Mouse (Mus musculus): ENCODE results near the gene Cd47. TPM values are rescaled to one million over a fixed set of nuclear protein-coding genes. Genes with fewer than 3 reads are reported as not detected.

Gene Cd47
- polyA plus RNA-seq, 1 experiment from 2014 or later: 93.0 TPM

DNA sequence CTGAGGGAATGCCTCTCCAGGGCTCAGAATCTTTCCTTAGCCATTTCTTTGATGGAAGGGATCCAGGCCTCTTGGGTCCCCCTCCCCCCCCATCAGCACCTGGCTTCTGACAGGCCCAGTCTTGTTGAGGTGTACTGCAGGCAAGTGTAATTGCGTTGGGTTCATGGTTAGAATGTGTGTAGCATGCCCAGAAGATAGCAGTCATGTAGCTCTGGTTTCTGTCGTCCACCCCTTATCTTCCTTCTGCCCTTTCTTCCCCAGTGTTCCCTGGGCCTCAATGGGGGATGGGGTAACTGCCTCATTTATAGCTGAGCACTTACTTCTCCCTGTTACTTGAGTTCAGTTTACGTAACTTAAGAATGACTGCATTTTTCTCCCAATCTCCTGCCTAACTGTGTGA is 104.7 kb downstream of the Cd47 start:
- H3K27ac ChIP-seq (ENCODE audit: low read length): peak overlapping the region; percentile 81
- WGBS: 26% methylated on average over 3 of the region's 3 CpGs
- peaks cover 32% of the 10 kb centered on the region for H3K4me1 ChIP-seq (ENCODE audit: control insufficient read depth, insufficient read depth, low read length)
- no peaks in the 10 kb centered on the region for H3K9me3 ChIP-seq (replicated peaks; ENCODE audit: control insufficient read depth, low read length)
- H3K27me3 ChIP-seq (ENCODE audit: control insufficient read depth, insufficient read depth, low read length): no peaks in the 10 kb centered on the region
- peak overlapping the region; percentile 35; the same call in 1 of the 2 replicates for H3K4me2 ChIP-seq (ENCODE audit: low read depth, low read length)
- no peak overlapping the region for H3K9ac ChIP-seq (ENCODE audit: low read length)
- no peak overlapping the region for H3K4me3 ChIP-seq (ENCODE audit: low read length)
- peaks cover 10% of the 10 kb centered on the region for H3K36me3 ChIP-seq (ENCODE audit: control insufficient read depth, insufficient read depth)
- peak; percentile 67 for ATAC-seq (replicated peaks; ENCODE audit: extremely low read depth, insufficient read depth, low FRiP score)

- Histone ChIP-seq H3K4me2 (ENCODE audit: low read depth, low read length) (peak overlapping the region; percentile 35; the same call in 1 of the 2 replicates), H3K4me3 (ENCODE audit: low read length) (no peak overlapping the region), H3K9ac (ENCODE audit: low read length) (no peak overlapping the region), H3K9me3 (replicated peaks; ENCODE audit: control insufficient read depth, low read length) (no peaks in the 10 kb centered on the region), H3K4me1 (ENCODE audit: control insufficient read depth, insufficient read depth, low read length) (peaks cover 32% of the 10 kb centered on the region), H3K27me3 (ENCODE audit: control insufficient read depth, insufficient read depth, low read length) (no peaks in the 10 kb centered on the region), H3K27ac (ENCODE audit: low read length) (peak overlapping the region; percentile 81), H3K36me3 (ENCODE audit: control insufficient read depth, insufficient read depth) (peaks cover 10% of the 10 kb centered on the region)
- WGBS: 52% methylated on average over 8 of the region's 8 CpGs
- 0 out of 2 replicates have a peak, but pooled peaks have one; percentile 11 for ATAC-seq (replicated peaks; ENCODE audit: extremely low read depth, insufficient read depth, low FRiP score)
These were observed 105.3 kb downstream of the Cd47 start for GRCm38 (mm10) chr16:49905601-49906001.

GRCm38 (mm10) chr16:49906066-49906465 is 105.7 kb downstream of the Cd47 start:
- Histone ChIP-seq H3K4me2 (ENCODE audit: low read depth, low read length) (no peak overlapping the region), H3K4me1 (ENCODE audit: control insufficient read depth, insufficient read depth, low read length) (peaks cover 32% of the 10 kb centered on the region), H3K27me3 (ENCODE audit: control insufficient read depth, insufficient read depth, low read length) (no peaks in the 10 kb centered on the region), H3K4me3 (ENCODE audit: low read length) (no peak overlapping the region), H3K9ac (ENCODE audit: low read length) (no peak overlapping the region), H3K9me3 (replicated peaks; ENCODE audit: control insufficient read depth, low read length) (no peaks in the 10 kb centered on the region), H3K36me3 (ENCODE audit: control insufficient read depth, insufficient read depth) (peaks cover 10% of the 10 kb centered on the region), H3K27ac (ENCODE audit: low read length) (peak overlapping the region; percentile 81)
- WGBS: 41% methylated on average over 5 of the region's 5 CpGs
- no peak for ATAC-seq (replicated peaks; ENCODE audit: extremely low read depth, insufficient read depth, low FRiP score)

DNA sequence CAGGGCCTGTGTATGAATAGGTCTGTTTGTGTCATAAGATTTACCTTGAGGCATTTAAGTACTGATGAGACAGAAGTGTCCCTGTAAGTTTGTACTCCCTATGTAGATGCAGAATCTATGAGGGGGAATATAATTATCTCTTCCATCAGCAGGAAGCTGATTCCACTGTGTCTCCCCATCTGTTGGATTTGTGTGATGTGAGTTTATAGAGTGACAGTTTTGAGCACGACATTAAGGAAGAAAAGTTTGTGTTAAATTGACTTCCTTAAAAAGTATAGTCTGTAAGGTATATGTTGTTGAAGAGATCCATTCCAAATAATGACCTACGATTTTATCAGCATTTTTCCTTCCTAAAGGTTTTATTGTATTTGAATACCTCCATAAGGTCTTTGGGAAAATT is 106.6 kb downstream of the Cd47 start:
- H3K36me3 ChIP-seq (ENCODE audit: control insufficient read depth, insufficient read depth): peaks cover 7% of the 10 kb centered on the region; the same call in 1 of the 2 replicates
- peak overlapping the region; percentile 39; the same call in 1 of the 2 replicates for H3K27ac ChIP-seq (ENCODE audit: low read length)
- H3K27me3 ChIP-seq (ENCODE audit: control insufficient read depth, insufficient read depth, low read length): no peaks in the 10 kb centered on the region
- no peaks in the 10 kb centered on the region for H3K9me3 ChIP-seq (replicated peaks; ENCODE audit: control insufficient read depth, low read length)
- ATAC-seq (replicated peaks; ENCODE audit: extremely low read depth, insufficient read depth, low FRiP score): no peak
- H3K4me2 ChIP-seq (ENCODE audit: low read depth, low read length): no peak overlapping the region
- 77% methylated on average over 2 of the region's 2 CpGs for WGBS
- no peak overlapping the region for H3K9ac ChIP-seq (ENCODE audit: low read length)
- no peak overlapping the region for H3K4me3 ChIP-seq (ENCODE audit: low read length)
- H3K4me1 ChIP-seq (ENCODE audit: control insufficient read depth, insufficient read depth, low read length): peaks cover 32% of the 10 kb centered on the region

- H3K27me3 ChIP-seq (ENCODE audit: control insufficient read depth, insufficient read depth, low read length): no peaks in the 10 kb centered on the region
- no peaks in the 10 kb centered on the region for H3K9me3 ChIP-seq (replicated peaks; ENCODE audit: control insufficient read depth, low read length)
- peak; percentile 77 for ATAC-seq (replicated peaks; ENCODE audit: extremely low read depth, insufficient read depth, low FRiP score)
- H3K27ac ChIP-seq (ENCODE audit: low read length): peak overlapping the region; percentile 27
- no peak overlapping the region for H3K4me3 ChIP-seq (ENCODE audit: low read length)
- peaks cover 32% of the 10 kb centered on the region for H3K4me1 ChIP-seq (ENCODE audit: control insufficient read depth, insufficient read depth, low read length)
- no peak overlapping the region for H3K9ac ChIP-seq (ENCODE audit: low read length)
- H3K4me2 ChIP-seq (ENCODE audit: low read depth, low read length): no peak overlapping the region
- H3K36me3 ChIP-seq (ENCODE audit: control insufficient read depth, insufficient read depth): peaks cover 7% of the 10 kb centered on the region; the same call in 1 of the 2 replicates
- WGBS: 12% methylated on average over 4 of the region's 4 CpGs
These were observed 107.0 kb downstream of the Cd47 start for GRCm38 (mm10) chr16:49907356-49907755.

GRCm38 (mm10) chr16:49909536-49909935 is 109.2 kb downstream of the Cd47 start:
- WGBS: 38% methylated on average over 8 of the region's 8 CpGs

GRCm38 (mm10) chr16:49914094-49914493 is 113.8 kb downstream of the Cd47 start:
- H3K27ac ChIP-seq (ENCODE audit: low read length): no peak overlapping the region
- WGBS: 69% methylated on average over 2 of the region's 2 CpGs

More at GRCm38 (mm10) chr16:49909536-49909935, 109.2 kb downstream of the Cd47 start:
- Histone ChIP-seq H3K4me1 (ENCODE audit: control insufficient read depth, insufficient read depth, low read length) (peaks cover 28% of the 10 kb centered on the region), H3K9ac (ENCODE audit: low read length) (no peak overlapping the region), H3K9me3 (replicated peaks; ENCODE audit: control insufficient read depth, low read length) (no peaks in the 10 kb centered on the region), H3K27me3 (ENCODE audit: control insufficient read depth, insufficient read depth, low read length) (no peaks in the 10 kb centered on the region), H3K4me3 (ENCODE audit: low read length) (no peak overlapping the region), H3K27ac (ENCODE audit: low read length) (peak overlapping the region; percentile 71), H3K4me2 (ENCODE audit: low read depth, low read length) (peak overlapping the region; percentile 31; the same call in 1 of the 2 replicates), H3K36me3 (ENCODE audit: control insufficient read depth, insufficient read depth) (no peaks in the 10 kb centered on the region)
- ATAC-seq (replicated peaks; ENCODE audit: extremely low read depth, insufficient read depth, low FRiP score): peak; percentile 37; the same call in 1 of the 2 replicates

DNA sequence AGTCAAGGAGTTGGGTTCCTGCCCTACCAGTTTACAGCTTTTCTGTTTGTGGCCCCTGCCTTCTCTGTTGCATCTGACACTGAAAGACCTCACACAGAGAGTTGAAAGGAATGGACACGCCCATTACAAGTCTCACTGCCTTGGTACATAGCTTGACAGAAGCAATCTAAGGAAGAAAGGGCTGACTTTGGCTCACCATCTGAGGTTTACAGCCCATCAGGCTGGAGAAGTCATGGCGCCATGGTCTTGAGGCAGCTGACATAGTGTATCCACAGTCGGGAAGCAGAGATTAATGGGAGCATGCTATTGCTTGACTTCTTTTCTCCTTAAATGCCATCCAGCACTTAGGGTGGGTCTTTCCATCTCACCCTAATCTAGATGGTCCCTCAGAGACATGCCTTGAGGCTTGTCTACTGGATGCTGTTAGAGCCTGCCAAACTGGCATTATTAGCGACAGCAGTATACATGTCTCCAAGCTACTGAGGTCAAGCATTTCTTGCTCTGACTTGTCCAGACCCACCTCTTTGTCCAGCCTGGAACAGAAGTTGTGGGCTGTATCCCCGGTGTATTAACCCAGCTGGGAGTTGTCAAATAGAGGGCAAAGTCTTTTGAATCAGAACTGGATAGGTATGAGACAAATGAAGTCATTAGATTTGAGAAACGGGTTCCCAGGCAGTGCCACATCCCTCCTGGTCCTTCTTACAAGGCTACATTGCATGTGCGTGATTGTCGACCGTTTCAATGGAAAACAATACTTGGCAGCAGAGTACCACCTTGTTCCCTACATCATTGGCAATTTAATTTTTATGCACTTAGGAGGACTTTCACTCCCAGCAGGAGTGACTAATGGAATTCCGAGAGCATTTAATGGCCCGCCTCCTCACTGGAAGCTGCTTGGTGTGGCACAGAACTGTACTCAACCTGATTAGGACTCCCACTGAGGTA is 115.5 kb downstream of the Cd47 start:
- H3K9me3 ChIP-seq (replicated peaks; ENCODE audit: control insufficient read depth, low read length): no peaks in the 10 kb centered on the region
- ATAC-seq (replicated peaks; ENCODE audit: extremely low read depth, insufficient read depth, low FRiP score): no peak
- WGBS: 89% methylated on average over 11 of the region's 11 CpGs
- no peak overlapping the region for H3K9ac ChIP-seq (ENCODE audit: low read length)
- H3K4me3 ChIP-seq (ENCODE audit: low read length): no peak overlapping the region
- no peak overlapping the region for H3K27ac ChIP-seq (ENCODE audit: low read length)
- H3K27me3 ChIP-seq (ENCODE audit: control insufficient read depth, insufficient read depth, low read length): no peaks in the 10 kb centered on the region
- no peaks in the 10 kb centered on the region for H3K4me1 ChIP-seq (ENCODE audit: control insufficient read depth, insufficient read depth, low read length)
- H3K36me3 ChIP-seq (ENCODE audit: control insufficient read depth, insufficient read depth): no peaks in the 10 kb centered on the region
- H3K4me2 ChIP-seq (ENCODE audit: low read depth, low read length): no peak overlapping the region

More at GRCm38 (mm10) chr16:49914094-49914493, 113.8 kb downstream of the Cd47 start:
- H3K4me3 ChIP-seq (ENCODE audit: low read length): no peak overlapping the region
- no peak overlapping the region for H3K4me2 ChIP-seq (ENCODE audit: low read depth, low read length)
- no peaks in the 10 kb centered on the region for H3K9me3 ChIP-seq (replicated peaks; ENCODE audit: control insufficient read depth, low read length)
- no peaks in the 10 kb centered on the region for H3K27me3 ChIP-seq (ENCODE audit: control insufficient read depth, insufficient read depth, low read length)
- H3K4me1 ChIP-seq (ENCODE audit: control insufficient read depth, insufficient read depth, low read length): peaks cover under 1% of the 10 kb centered on the region; the same call in 1 of the 2 replicates
- no peak for ATAC-seq (replicated peaks; ENCODE audit: extremely low read depth, insufficient read depth, low FRiP score)
- no peaks in the 10 kb centered on the region for H3K36me3 ChIP-seq (ENCODE audit: control insufficient read depth, insufficient read depth)
- H3K9ac ChIP-seq (ENCODE audit: low read length): no peak overlapping the region

DNA sequence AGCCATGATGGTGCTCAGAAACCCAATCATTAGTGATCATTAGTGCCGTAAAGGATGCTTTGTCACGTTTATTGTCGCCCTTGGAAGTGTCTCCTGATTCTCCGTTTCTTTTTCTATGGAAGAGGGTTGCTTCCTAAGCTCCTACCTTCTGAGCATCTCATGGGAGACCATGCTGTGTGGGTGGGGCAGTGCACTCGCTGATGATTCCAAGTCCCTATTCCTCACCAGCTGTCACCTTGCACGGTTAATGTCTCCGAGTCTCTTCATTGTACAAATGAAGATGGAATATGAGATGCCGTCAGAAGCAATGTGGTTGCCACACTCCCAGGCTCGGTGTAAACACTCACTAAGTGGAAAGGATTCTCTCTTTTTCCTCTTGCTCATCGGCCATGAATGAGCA is 119.9 kb downstream of the Cd47 start:
- H3K9me3 ChIP-seq (replicated peaks; ENCODE audit: control insufficient read depth, low read length): no peaks in the 10 kb centered on the region
- 89% methylated on average over 10 of the region's 10 CpGs for WGBS
- H3K4me3 ChIP-seq (ENCODE audit: low read length): no peak overlapping the region
- ATAC-seq (replicated peaks; ENCODE audit: extremely low read depth, insufficient read depth, low FRiP score): no peak
- no peak overlapping the region for H3K4me2 ChIP-seq (ENCODE audit: low read depth, low read length)
- no peaks in the 10 kb centered on the region for H3K4me1 ChIP-seq (ENCODE audit: control insufficient read depth, insufficient read depth, low read length)
- no peak overlapping the region for H3K9ac ChIP-seq (ENCODE audit: low read length)
- no peak overlapping the region for H3K27ac ChIP-seq (ENCODE audit: low read length)
- no peaks in the 10 kb centered on the region for H3K27me3 ChIP-seq (ENCODE audit: control insufficient read depth, insufficient read depth, low read length)
- H3K36me3 ChIP-seq (ENCODE audit: control insufficient read depth, insufficient read depth): no peaks in the 10 kb centered on the region

Data from heart, embryonic 16.5 days (tissue).